Mouse (Mus musculus) thymus, postnatal 36 days (tissue): ENCODE measurements around the gene Rae1.

ENCODE experiments used
- DNase-seq, 2 experiments: peaks; one replicate each; pipeline ENCODE4 v3.0.0; 2022; ENCODE audit warnings: mixed read lengths in 2 of 2

The Rae1 gene

DNA sequence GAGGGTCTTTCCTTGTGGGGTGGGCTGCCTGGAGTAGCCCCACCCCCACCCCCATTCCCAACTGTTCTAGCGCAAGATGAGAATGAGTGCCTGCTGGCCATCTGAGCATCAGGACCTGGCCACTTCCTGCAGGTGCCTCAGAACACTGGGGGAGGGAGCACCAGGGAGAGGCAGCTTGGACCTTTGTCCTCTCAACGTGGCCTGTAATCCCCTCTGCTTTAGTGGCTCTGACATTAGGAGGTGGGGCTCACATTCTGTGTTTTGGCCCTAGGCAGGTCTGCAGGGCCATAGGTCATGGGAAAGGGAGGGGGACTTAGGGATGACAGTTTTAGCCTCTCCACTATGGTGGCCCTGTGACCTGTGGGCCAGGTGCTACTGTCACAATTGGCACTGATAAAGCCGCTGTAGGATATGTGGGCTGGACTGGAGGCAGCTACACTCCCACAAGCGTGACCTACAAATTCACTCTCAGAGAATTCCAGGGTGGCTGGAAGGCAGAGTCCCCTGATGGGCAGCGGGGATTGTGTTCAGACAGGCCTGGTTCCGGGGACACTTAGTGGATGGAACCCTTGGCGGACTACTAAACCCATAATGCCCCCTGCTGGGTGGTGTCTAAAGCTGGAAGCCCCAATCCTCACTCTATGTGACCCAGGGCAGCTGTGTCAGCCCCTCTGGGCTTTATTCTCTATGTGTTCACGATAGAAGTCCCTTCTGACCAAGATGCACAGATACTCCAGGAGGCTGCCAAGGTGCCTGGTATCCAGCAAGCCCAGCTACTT, 50.9 kb downstream of the Rae1 start:
- peak; percentile 17 to 29 for DNase-seq

DNA sequence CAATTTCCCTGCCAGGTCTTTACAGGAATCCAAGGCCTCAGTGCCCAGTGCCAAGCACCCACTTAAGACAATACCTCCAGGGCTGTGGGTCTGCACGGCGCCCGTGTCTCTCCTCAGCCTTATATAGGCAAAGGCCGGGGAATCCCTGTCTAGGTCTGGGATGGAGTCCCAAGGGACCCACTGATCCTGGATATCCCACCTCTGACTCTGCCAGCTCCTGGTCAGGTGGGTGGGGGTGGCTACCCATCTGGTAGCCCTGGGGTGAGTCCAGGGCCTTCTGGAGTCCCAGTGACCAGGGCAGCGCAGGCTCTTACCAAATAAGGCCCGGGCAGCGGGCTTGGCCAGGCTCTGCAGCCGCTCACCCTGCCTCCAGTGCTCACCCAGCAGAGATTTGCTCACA, 53.0 kb downstream of the Rae1 start:
- DNase-seq: peak; percentile 3 to 28

DNA sequence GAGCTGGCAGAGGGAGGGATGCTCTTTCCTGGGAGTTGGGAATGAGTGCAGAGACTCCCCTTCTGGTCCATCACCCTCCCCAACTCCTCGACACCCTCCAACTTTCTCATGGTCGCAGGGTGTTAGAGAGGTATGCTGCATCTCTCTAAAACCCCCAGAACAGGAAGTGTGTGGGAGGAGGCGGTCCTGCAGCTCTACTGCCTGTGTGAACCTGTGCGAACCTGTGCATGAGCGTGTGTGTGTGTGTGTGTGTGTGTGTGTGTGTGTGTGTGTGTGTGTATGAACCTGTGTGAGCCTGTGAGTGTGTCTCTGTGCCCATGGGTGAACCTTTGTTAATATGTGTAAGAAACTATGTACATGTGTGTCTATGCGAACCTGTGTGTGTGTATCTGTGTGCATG, 53.9 kb downstream of the Rae1 start:
- DNase-seq: peak; percentile 65 to 72

DNA sequence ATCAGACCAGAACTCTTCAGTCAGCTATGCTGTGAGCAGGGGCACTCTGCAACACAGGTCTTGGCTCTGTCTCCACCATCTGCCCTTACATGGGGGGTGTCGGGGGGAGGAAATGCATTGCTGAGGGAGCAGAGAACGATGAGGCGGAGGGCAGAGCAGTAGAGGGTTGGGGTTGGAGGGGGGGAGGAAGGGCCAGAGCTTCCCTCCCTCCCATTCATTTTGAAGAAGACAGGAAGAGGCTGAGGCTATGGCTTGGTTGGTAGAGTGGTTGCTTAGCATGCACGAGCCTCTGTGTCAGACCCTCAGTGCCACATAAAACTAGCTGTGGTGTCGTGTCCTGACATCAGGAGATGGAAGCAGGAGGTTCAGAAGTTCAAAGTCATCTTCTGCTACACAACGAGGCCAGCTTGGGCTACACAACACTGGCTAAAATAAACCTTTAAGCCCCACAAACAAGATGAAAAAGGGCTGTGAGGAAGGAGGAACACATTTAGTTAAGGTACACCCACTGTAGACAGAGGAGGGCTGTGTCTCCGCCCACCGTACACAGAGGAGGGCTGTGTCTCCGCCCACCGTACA, 56.5 kb downstream of the Rae1 start:
- peak; percentile 34 to 54 for DNase-seq

DNA sequence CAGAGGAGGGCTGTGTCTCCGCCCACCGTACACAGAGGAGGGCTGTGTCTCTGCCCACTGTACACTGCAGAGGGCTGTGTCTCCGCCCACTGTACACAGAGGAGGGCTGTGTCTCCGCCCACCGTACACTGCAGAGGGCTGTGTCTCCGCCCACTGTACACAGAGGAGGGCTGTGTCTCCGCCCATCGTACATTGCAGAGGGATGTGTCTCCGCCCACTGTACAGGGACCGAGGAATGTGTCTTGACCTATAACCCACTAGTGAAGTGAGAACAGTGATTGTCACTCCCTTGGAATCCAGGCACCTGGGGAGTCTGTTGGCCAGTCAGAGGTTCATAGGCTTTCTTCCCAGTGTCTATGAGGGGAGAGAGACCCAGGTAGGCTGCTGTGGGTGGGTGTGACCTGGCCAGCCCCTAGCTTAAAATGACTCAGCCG, 57.0 kb downstream of the Rae1 start:
- peak; percentile 25 to 63 for DNase-seq

DNA sequence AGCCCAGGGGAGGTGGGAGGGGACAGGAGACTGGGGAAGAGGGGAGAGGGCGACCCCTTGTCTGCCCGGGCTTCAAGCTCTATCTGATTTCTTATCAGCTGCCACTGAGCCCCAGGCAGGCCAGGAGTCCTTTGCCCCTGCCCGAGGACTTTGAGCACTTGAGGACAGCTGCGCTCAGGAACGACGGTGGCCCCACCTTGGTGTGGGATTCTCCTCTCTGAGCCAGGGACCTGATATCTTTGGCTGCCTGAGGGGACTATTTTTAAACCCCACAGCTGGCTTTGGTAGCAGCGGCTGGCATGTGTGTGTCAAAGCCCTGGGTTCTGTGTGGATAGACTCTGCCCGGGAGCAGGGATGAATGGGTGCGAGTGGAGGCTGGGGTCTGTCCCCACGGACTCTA, 57.7 kb downstream of the Rae1 start:
- DNase-seq: peak in 1 of 2 experiments; percentile 9

DNA sequence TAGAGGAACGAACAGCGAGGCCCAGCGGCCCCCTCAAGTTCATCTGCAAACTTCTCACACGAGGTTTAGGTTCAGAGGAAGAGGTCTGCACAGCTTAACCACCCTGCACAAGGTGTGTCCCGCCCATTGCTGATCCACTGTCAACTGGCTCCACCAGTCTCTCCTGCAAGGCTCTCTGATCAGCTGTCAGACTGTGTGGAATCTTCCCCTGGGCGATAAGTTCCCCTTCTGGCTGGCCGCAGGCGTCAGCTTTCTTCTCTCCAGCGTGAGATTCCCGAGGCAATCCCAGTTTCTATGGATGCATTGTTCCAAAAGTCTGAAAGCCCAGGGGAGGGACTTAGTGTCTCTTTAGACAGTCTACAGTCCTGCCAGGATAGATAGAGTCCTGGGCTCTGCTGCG, 58.3 kb downstream of the Rae1 start:
- DNase-seq: peak in 1 of 2 experiments; percentile 11

DNA sequence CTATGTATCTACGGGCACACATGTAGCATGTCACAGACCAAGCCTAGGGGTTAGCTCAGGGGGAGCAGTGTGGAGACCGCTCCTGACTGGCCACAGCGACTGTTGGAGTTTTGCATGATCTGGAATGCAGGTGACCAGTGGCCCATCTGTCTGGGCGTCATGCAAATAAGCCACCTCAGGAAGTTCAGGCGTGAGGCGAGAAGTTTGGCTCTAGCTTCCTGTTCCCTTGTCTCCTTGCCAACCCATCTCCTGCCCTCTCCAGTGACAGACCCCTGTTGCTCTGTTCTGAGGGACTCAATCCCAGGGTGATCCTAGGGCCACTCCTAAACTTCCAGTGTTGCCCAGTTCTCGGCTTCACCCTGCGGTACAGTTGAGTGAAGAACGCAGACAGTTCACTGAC, 60.5 kb downstream of the Rae1 start:
- peak; percentile 14 to 31 for DNase-seq

DNA sequence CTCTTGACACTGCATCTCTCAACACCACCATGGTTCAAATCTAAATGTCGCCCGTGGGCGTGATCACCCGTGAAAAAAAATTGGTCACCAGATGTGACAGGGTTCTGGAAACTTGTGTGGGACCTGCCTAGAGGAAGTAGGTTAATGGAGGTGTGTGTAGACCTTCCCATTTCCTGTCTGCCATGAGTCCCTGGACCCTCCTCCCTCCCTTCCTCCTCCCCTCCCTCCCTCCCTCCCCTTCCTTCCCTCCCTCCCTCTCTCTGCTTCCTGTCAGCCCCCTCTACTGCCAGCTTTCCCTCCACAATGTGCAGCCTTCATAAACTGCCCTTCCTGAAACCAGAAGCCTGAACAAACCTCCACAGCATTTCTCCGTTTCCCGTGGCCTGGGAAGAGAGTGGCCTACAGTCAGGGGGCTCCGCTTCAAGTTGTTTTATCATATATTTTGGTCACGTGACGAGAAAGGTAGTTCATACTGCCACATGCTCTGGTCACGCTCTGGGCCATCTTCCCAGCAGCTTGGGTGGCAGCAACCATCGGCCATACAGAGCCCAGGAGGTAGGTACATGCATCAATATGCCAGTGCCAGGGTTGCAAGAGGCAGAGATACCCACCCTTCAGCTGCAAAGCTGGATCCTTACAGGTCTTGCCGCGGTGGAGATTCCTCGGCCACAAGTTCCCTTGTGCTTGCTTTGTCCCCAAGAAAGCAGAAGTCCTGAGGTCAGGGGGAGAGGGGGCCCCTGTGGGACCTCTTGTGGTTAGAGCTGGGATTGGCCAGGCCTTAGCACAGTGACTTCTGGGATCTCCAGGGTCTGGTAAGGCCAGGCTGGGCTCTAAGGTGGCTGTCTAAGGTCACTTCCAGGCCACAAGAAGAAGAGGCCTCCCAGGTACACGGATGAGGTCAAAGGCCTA, 61.8 kb downstream of the Rae1 start:
- peak; percentile 21 to 34 for DNase-seq

DNA sequence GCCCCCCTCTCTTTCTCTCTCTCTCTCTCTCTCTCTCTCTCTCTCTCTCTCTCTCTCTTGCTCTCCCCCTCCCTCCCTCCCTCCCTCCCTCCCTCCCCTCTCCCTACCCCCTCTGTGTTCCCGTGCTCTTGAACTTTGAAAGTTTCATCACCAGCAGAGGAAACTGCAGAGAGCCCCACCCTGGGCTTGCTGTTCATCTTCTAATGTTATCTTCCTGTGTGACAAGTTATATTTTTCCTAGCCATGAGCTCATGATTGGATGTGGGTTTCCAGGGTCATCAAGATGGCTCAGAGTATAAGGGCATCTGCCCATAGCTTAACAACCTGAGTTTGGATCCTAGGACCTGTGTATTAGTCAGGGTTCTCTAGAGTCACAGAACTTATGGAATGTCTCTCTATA, 63.3 kb downstream of the Rae1 start:
- DNase-seq: no peak

DNA sequence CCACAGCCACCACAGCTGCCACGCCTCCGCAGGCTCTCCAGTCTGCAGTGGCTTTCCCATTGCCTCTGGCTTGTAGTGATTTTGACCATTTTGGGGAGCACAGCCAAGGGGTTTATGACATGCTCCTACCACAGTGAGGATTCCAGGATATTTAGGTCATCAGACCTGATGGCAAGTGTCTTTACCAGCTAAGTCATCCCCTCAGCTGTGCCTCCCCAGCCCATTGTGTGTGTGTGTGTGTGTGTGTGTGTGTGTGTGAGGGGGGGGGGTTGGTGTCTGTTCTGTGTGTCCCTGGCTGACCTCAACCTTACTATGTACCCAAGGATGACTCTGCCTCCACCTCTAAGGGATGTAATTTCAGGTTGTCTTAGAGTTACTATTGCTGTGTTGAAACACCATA, 64.9 kb downstream of the Rae1 start:
- no peak for DNase-seq
